Mouse (Mus musculus): Measurements from ENCODE around the gene Cnga4.
"Not testable (repeated sequence)": the region's sequence is repeated elsewhere in the genome, so short reads cannot be mapped to it uniquely, and the experiment has no call there.

Gene Cnga4

DNA sequence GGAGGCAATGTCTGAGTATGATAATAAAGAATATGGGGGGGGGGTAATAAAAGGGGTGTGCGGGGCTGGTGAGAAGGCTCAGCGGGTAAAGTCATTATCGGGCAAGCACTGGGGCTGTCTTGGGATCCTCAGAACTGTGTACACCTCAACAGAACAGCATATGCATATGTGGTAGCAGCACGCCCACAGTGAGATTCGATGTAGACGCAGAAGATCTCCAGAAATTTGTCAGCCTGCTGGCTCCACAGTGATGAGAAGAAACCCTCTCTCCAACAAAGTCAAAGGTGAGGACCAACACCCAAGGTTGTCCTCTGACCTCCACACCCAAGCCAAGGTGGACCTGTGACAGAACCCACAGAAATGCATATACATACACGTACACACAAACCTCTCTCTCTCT is 12.2 kb downstream of the Cnga4 start:
- DNase-seq (ENCODE audit: low read depth), result no peak

- no peak for DNase-seq (ENCODE audit: low read depth)
Measured at GRCm38 (mm10) chr7:105418106-105418505, 13.7 kb downstream of the Cnga4 start.

GRCm38 (mm10) chr7:105420903-105421302 is 16.5 kb downstream of the Cnga4 start:
- no peak for DNase-seq (ENCODE audit: low read depth)

- DNase-seq (ENCODE audit: low read depth), result no peak
Measured at GRCm38 (mm10) chr7:105424368-105424767, 20.0 kb downstream of the Cnga4 start.

DNA sequence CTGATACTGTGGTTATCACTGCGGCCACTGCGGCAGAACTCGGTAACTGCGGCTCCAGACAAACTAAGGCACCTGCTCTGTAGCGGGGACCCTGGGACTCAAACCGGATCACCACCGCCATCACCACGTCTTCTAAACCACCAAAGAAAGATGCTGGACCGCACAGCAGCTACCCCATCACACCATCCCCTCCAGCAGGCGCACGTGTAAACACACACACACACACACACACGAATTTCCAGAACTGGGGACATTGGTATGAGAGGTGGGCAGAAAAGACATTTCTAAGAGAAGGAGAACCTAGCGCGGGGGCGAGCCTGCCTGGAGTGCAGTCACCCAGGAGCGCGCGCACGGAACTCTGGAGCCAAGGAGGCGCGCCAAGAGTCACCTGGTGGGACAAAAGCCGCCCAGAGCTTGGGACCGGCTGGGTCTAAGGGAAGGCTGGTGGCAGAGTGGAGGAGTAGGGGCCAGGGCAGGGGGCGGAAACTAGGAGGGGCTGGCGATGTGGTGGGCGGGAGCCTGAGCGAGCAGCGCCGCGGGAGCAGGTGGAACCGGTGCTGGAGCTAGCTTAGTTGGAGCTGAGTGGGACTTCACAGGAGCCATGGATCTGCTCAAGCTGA is 21.2 kb downstream of the Cnga4 start, which contains the start of gene Cckbr:
Gene Cckbr, plus strand, starts transcription at position 308 of the 620 bp plus-strand sequence.
- no peak for DNase-seq (ENCODE audit: low read depth)

DNA sequence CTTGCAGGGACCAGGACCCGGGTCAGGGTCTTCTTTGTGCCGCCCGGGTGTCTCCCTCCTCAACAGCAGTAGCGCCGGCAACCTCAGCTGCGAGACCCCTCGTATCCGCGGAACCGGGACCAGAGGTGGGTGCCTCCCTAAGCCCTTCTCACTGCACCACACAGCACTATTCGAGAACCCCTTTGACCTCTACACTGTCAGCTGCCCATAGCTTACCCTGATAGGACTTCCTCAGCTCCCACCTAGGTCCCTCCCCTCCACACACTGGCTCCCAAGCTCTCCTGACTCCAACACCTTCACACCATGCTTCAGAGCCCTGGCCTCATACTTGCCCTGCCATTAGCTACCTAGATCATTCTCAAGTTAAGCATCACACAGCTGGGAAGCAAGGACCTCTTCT is 21.7 kb downstream of the Cnga4 start:
- DNase-seq (ENCODE audit: low read depth), result no peak

DNA sequence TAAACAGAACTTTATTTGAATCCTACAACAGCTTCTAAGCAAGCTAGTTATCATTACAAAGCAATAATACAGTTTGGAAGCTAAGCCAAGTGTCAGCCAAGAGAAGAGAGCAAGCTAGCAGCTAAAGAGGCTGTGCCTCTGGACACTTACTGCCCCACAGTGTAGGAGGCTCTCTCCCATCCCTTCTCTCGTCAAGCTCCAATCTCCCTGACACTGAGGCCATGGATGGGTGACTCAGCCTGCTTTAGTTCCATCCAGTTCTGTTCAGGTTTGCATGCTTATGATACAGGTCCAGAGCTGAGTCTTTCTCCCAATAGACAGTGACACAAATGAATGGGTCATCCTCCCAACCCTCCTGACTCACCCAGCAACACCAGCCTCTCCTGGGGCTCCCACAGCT is 27.7 kb downstream of the Cnga4 start:
- DNase-seq (ENCODE audit: low read depth), result no peak

DNA sequence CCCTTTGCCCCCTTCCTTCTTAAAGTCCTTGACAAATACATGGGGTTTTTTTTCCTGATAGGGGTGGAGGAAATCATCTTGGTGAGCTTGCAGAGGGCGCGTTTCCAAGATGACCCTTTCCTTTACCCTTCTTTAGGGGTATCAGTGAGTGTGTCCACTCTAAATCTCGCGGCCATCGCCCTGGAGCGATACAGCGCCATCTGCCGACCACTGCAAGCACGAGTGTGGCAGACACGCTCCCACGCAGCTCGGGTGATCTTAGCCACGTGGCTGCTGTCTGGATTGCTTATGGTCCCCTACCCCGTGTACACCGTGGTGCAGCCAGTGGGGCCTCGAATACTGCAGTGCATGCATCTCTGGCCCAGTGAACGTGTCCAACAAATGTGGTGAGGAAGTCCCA is 29.5 kb downstream of the Cnga4 start:
- no peak for DNase-seq (ENCODE audit: low read depth)

- DNase-seq (ENCODE audit: low read depth), result no peak
Measured at GRCm38 (mm10) chr7:105434798-105435197, 30.4 kb downstream of the Cnga4 start.

GRCm38 (mm10) chr7:105437979-105438772 is 33.8 kb downstream of the Cnga4 start:
- DNase-seq (ENCODE audit: low read depth), result no peak

- DNase-seq (ENCODE audit: low read depth), result no peak
Measured at GRCm38 (mm10) chr7:105441426-105441825, 37.1 kb downstream of the Cnga4 start.

- no peak for DNase-seq (ENCODE audit: low read depth)
Measured at GRCm38 (mm10) chr7:105445076-105445475, 40.7 kb downstream of the Cnga4 start.

DNA sequence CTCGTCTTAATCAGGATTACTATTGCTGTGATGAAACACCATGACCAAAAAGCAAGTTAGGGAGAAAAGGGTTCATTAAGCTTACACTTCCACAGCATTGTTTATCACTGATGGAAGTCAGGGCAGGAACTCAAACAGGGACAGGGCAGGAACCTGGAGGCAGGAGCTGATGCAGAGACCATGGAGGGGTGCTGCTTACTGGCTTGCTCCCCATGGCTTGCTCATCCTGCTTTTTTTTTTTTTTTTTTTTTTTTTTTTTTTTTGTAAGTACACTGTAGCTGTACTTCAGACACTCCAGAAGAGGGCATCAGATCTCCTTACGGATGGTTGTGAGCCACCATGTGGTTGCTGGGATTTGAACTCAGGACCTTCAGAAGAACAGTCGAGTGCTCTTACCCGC is 49.0 kb downstream of the Cnga4 start:
- DNase-seq (ENCODE audit: low read depth), result not testable (repeated sequence)

All from NIH3T3 (cell line).